Mouse (Mus musculus) hematopoietic stem cell, adult 5-6 weeks (primary cell): ENCODE measurements around the gene Abca2. TPM values are rescaled to one million over a fixed set of nuclear protein-coding genes. Genes with fewer than 3 reads are reported as not detected.

Experiments used
- ATAC-seq, 2 experiments: fragments of 125-278 bp in 1 of 2; replicated peaks in 1 of 2; 2 replicates each; pipeline ENCODE4 v1.8.0; 2016 to 2017; ENCODE audit warnings: inconsistent platforms in 2 of 2, mild to moderate bottlenecking in 2 of 2, moderate number of reproducible peaks in 2 of 2, low read depth in 1 of 2, moderate TSS enrichment in 1 of 2; ENCODE audit not compliant: low FRiP score in 2 of 2, poor library complexity in 2 of 2, severe bottlenecking in 2 of 2, insufficient read depth in 1 of 2, low TSS enrichment in 1 of 2
- total RNA-seq: library from RNA; stranded (forward); fragments of 172-1452, 232-1000 nt; gene quantifications from 2 replicates; pipeline ENCODE4 v1.2.3, GENCODE M21; 2017

The Abca2 gene
- total RNA-seq, 1 experiment from 2014 or later, result 57.5 TPM

DNA sequence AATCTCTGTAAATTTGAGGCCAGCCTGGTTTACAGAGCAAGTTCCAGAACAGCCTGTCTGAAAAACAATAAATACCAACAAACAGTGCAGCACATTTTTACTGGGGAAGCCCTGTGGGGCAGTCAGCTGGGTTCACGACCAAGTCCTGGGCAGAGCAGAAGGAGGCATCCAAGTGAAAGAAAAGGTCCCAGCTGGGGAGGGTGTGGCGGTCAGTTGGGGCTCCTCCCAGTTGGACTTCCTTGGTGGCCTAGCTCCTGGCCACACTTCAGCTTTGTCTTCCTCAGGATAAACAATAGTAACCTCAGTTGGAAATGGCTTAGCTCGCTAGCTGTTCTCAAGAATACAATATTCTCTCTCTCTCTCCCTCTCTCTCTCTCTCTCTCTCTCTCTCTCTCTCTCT is 11.1 kb upstream of the Abca2 start:
- no peak for ATAC-seq

DNA sequence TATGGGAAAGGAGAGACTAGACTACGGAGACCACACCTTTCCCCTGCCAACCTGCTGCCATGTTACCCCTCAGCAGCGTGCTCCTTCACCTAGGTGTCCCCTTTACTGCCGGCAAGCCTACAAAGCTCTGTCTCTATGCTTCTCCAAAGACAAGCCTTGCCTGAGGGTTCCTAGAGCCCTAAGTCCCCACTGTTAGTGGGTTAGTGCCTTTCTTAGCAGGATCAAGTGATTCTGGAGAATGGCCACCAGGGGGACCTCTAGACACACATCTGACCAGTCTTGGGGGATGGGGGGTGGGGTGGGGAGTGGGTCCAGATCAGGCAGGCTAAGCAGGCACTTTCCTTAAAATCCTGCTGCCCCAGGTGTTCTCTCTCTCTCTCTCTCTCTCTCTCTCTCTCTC is 6.6 kb upstream of the Abca2 start:
- ATAC-seq, result peak; percentile 13 to 27; a peak in 1 of 4 replicates

DNA sequence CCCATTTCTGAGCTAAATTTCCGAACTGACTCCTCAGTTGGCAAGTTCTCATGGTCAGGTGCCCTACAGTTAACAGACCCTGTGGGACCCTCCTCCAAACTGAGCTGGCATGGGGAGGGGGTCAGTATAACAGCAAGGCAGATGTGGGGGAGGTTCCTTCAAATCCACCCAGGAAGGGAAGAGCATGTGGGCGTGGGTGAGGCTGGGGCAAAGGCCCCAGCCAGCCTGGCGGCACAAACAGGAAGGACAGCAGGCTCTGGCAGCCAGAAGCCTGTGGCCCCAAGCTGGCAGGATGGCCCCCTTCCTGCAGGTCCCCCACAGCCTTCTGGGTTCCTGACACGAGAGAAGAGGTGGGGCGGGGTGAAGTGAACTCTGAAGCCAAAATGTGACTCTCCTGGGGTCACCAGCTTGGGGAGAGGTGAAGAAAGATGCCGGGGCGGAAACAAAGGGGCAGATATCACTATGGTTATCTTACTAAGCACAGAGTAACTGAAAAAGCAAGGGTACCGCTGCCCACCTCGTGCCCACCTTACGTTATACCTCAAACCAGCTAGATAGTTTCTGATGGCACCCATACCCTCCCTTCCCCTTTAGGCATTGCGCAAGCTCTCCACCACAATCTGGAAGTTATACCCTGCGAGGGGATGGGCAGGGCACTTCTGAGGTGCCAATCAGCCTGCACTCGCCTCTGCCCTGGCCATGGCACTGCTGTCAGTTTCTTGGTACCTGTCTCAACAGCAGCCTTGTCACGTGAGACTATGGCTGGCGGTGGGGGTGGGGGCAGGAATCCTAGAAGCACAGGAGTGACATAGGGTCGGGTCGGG is 5.7 kb upstream of the Abca2 start, which contains the start of gene Fut7:
Gene Fut7, plus strand, starts transcription at position 681 of the 824 bp plus-strand sequence.
- peak; percentile 73 to 74 for ATAC-seq

DNA sequence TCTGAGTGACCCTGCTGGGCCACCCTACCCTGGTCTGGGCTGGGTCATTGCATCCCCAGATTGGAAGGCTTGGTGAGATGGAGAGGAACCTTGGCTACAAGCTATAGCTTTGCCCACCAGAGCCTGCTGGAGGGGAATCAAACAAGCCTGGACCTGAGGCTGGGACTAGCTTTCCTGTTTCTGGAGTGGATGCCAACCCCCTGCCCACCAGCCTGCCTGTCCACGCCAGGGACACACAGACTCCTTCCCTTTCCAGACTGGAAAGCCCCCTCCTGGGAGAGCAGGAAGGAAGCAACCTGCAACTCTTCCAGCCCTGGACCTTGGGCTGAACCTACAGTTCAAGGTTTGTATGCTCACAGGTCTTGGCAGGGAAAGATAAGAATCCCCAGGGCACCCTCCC is 4.9 kb upstream of the Abca2 start:
- no peak for ATAC-seq

DNA sequence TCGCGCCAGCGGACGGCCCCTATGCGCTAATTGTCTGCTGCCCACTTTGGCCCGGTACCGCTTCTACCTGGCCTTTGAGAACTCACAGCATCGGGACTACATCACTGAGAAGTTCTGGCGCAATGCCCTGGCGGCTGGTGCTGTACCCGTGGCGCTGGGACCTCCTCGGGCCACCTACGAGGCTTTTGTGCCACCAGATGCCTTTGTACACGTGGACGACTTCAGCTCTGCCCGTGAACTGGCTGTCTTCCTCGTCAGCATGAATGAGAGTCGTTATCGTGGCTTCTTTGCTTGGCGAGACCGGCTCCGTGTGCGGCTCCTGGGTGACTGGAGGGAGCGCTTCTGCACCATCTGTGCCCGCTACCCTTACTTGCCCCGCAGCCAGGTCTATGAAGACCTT is 3.0 kb upstream of the Abca2 start:
- ATAC-seq, result no peak

DNA sequence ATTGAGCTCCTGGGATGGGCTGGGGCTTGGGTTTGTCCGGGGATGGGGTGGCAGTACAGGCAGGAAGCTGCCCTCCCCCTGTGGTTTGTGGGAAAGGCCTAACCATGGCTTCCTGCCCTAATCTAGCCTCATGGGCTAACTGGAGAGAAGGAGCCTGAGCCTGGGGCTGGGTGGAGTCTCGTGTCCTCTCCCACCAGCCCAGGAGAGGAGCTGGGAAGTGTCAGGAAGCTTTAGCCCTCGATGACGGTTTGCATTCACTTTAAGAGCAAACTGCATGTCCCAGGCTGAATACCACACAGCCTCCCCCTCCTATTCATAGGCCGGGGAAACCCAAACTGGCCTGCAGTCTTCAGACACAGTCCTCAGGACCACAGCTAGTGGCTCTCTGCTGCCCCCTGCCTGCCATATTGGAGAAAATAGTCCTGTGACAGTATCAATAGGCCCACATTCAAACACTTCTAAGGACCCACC is 1.7 kb upstream of the Abca2 start:
- ATAC-seq, result peak; percentile 29 to 43

DNA sequence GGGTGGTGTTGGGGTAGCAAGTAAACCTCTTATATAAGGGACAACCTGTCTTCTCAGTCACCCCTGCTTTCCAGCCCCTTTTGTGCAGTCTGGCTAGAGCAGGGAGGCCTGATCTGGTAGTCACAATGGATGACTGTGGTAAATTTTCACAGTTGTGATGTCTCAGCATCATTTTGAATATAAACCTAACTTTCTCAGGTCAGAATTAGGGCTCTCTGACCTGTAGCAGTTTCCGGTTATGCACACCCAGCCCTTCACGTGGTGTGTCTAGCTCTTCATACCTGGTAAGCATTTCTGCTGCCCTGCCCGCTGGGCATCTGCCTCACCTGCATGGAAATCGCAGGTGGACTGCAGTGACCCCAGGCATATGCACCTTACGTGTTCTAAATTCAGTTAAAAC is 1.2 kb upstream of the Abca2 start:
- ATAC-seq, result no peak

DNA sequence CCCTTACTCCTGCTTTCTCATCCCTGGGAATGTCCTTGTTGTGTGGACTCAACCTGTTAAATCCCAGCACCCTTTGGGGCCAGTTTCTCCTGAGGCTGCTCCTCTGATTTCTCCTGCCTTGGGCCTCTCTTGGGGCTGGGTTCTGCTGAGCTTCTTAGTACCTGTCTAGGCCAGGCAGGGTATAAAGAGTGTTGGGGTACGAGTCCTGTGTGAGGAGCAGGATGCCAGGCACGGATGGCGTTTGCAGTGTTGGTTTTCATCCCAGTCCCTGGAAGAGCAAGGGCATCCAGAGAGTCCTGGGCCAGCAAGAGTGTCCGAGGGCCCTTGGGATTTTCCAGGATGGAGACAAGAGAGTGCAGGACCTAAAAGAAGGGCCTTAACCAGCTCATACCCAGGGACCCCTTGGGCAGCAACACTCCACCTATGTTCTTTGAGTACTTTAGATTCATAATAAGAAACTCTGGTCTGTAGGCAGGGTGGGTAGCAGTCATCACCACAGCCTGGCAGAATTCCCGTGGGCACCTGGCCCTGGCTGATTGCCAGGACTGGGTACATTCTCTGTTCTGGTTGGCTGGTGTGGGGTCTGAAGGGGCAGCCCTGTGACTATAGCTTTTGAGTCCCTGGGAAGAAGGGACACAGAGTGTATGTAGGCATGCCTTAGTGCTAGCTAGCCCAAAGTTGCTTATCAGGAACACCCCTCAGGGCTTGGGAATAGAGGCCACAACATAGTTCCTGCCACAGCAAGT is 1.1 kb downstream of the Abca2 start:
- ATAC-seq, result no peak

DNA sequence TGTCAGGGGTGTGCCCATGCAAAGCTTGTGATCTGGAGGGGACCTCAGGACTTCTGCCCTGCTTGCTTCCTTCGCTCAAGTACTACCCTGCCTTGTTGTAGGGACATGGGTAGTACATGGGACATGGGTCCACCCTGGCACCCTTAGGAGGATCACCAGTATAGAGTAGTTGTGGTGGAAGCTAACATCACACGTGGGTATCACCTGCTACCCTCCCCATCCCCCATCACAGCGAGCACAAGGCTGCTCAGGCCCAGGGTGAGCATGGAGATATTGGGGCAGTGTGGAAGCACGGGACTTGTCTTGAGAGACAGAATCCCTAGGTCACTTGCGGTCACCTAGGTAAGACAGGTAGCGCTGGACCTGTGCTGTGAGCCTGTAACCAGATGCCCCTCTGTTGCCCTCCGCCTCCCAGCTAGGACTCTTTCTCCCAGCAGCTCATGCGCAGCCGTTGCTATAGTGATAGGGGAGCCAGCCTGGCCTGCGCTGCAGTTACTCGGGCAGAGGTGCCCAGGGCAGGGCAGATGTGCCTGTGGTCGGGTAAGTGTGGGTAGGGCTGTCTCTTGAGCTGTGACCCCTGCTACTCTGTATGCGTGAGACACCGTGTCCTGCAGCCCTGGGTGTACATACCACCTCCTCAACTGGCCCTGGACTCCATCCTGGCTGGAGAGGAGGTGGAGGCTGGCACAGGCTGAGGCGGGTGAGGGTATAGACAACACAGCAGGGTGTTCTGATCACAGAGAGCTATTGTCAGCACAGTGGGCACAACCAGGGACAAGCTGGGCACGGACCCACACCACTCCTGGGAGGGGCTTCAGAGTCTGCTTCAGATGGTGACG is 2.1 kb downstream of the Abca2 start:
- ATAC-seq, result no peak

DNA sequence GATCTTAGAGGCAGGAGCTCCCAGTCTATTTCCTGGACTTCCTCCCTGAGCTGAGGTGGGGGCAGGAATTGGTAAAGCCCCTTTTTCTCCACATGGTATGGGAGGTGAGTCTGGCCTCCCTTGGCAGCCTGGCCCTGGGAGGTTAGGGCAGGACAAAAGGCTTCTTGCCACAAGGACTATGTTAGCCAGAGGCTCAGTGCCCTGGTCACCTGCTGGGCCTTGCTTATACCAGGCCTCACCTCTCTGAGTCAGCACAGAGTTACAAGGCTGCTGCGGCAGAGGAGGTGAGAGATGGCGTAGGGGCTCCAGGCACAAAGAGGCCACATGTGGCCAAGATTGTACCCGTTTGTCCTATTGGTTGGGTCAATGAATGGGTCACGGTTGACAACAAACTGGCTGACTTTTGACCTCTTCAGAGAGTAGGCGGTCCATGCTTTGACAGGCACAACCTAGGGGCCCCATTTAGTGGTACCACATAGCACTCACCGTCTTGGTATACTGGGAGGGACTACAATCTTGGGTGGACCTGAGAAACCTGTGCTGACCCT is 2.9 kb downstream of the Abca2 start:
- ATAC-seq, result no peak

DNA sequence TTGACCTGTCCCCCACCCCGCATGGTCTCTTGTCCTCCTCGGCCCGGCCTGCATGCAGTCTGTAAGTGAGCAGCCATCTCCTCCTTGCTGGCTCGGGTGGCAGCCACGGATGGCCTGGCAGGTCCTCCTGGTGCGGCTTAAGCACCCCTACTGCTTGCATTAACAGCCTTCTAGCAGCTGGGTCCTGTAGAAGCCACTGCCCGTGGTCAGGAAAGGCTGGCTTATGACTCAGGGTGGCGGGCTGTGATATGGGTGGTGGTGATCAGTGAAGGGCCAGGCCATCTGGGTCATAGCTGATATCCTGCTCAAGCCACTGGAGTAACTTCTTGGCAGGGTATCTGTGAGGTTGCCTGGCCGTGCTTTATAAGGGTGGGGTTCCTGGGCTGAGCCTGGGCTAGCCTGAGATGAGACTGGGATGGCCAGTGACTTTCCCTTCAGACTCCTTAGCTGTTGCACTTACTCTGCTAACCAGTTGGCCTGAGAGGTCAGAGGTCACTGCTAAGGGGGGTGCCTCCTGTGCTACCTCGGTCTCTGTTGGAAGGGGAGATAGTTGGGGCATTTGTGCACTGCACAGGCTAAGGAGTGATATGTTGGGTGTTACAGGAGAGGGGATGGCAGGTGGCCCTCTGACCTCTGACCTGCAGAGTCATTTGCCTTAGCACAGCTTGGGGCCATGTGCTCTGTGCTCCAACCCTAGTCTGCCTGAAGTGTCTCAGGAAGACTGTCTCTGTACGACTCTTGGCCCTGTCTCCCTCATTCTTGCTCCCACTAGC is 4.0 kb downstream of the Abca2 start:
- ATAC-seq, result no peak

DNA sequence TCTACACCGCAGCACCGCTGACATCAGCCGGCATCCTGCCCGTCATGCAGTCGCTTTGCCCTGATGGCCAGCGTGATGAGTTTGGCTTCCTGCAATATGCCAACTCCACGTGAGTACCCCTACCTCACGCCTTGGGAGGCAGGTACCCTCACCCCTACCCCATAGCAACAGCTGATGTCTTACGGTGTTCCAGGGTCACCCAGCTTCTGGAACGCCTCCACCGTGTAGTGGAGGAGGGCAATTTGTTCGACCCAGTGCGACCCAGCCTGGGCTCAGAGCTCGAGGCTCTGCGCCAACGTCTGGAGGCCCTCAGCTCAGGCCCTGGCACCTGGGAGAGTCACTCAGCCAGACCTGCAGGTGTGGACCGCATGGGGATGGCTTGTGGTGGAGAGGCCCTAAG is 4.6 kb downstream of the Abca2 start:
- ATAC-seq, result no peak

DNA sequence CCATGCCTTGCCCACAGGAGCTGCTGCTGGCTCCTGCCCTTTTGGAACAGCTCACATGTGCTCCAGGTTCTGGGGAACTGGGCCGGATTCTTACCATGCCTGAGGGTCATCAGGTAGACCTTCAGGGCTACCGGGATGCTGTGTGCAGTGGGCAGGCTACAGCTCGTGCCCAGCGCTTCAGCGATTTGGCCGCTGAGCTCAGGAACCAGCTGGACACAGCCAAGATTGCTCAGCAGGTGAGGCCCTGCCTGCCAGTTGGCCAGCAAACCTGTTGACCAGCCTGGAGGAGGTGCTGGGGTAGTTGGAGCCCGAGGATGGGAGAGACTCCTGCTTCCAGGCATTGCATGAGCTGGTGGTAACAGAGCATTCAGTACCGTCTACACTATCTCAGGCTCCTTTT is 5.8 kb downstream of the Abca2 start:
- no peak for ATAC-seq

DNA sequence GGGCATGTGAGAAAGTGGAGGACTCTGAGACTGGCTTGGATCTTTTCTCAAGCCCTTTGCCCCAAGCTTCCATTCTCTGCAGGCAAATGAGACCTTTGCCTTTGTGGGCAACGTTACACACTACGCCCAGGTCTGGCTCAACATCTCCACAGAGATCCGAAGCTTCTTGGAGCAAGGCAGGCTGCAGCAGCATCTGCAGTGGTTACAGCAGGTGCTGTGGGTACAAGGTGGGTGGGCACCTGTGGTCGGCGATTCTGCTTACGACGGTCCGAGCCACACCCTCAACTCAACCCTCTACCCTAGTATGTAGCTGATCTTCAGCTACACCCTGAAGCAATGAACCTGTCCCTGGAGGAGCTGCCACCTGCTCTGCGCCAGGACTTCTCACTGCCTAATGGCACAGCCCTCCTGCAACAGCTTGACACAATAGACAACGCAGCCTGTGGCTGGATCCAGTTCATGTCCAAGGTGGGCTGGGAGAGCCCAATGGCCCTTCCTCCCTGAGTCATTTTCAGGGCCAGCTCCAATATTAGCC is 7.8 kb downstream of the Abca2 start:
- ATAC-seq, result no peak

DNA sequence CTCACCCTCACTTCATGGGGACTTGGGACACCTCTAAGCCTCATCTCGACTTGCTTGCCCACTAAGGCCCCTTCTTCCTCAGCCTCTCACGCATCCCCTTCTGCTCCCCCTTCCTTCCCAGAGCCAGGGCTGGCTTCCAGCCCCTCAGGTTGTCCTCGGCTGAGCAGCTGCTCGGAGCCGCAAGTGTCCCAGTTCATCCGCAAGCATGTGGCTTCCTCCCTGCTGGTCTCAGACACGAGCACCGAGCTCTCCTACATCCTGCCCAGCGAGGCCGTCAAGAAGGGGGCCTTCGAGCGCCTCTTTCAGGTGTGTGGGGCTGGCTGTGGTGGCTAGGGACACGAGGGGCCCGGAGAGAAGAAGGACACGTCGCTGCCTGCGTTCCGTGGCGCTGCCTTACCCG is 12.6 kb downstream of the Abca2 start:
- no peak for ATAC-seq

DNA sequence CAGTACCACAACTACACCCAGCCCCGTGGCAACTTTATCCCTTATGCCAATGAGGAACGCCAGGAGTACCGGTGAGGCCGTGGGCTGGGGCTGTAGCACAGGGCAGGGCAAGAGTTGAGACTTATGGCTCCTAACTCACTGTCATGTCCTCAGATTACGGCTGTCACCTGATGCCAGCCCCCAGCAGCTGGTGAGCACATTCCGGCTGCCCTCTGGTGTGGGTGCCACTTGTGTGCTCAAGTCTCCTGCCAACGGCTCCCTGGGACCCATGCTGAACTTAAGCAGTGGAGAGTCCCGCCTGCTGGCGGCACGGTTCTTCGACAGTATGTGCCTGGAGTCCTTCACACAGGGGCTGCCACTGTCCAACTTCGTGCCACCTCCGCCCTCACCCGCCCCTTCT is 14.2 kb downstream of the Abca2 start:
- no peak for ATAC-seq
